17 mouse cellular contexts compared by ENCODE assay signal in genomic region chrX:164878336-164878735, GRCm38 (mm10).
"Had no signal": no experiment of that assay in that cellular context is flagged by ENCODE, and none has a peak within 500 bp of the region (broad histone marks: within the 10 kb centered on the region; RNA-seq: fewer than 3 reads in every experiment).

No protein-coding gene starts in this region.

- DNase-seq: lung, adult 2 months; lung, postnatal 14 days; lung, postnatal 4 days; midbrain, embryonic 14.5 days; right cerebral cortex, postnatal 14 days; thymus, adult 2 months; thymus, postnatal 25 days; thymus, postnatal 4 days had no signal

- H3K36me3 ChIP-seq: liver, embryonic 12.5 days; midbrain, embryonic 10.5 days; midbrain, embryonic 12.5 days; neural tube, embryonic 12.5 days; stomach, embryonic 15.5 days had no signal

- H3K4me3 ChIP-seq: liver, embryonic 12.5 days; midbrain, embryonic 10.5 days; midbrain, embryonic 12.5 days; myocyte; neural tube, embryonic 12.5 days; stomach, embryonic 15.5 days had no signal

- H3K4me1 ChIP-seq: liver, embryonic 12.5 days; midbrain, embryonic 10.5 days; midbrain, embryonic 12.5 days; neural tube, embryonic 12.5 days; stomach, embryonic 15.5 days had no signal

- H3K9ac ChIP-seq: liver, embryonic 12.5 days; liver, embryonic 14.5 days; midbrain, embryonic 12.5 days; neural tube, embryonic 12.5 days; stomach, embryonic 15.5 days had no signal

- H3K27me3 ChIP-seq: liver, embryonic 12.5 days; neural tube, embryonic 12.5 days; stomach, embryonic 15.5 days had no signal

- H3K4me2 ChIP-seq: liver, embryonic 12.5 days; midbrain, embryonic 12.5 days; neural tube, embryonic 12.5 days; stomach, embryonic 15.5 days had no signal

- ATAC-seq: liver, embryonic 12.5 days; midbrain, embryonic 16.5 days had no signal

- H3K27ac ChIP-seq: liver, embryonic 12.5 days; liver, embryonic 14.5 days; midbrain, embryonic 10.5 days; midbrain, embryonic 12.5 days; neural tube, embryonic 12.5 days; stomach, embryonic 15.5 days; stomach, postnatal 0 days had no signal

- H3K9me3 ChIP-seq: liver, embryonic 12.5 days; midbrain, embryonic 10.5 days; midbrain, embryonic 12.5 days; neural tube, embryonic 12.5 days; stomach, embryonic 15.5 days had no signal
